Mouse (Mus musculus) forelimb bud, embryonic 11.5 days (tissue): ENCODE results near the gene Wnt6.
A peak's percentile ranks its signal among the peaks of the same experiment; 100 is the strongest.

ENCODE experiments used
- DNase-seq: peaks from one replicate; pipeline ENCODE4 v3.0.0-alpha.2; 2012; ENCODE audit warnings: low read depth, low spot score

Wnt6 gene

GRCm38 (mm10) chr1:74771845-74771930 is at the start of gene Wnt6:
Gene Wnt6 (plus strand): TSS chr1:74771892.
- DNase-seq = no peak

GRCm38 (mm10) chr1:74723748-74724147 is 47.9 kb upstream of the Wnt6 start:
- peak; percentile 14 for DNase-seq

GRCm38 (mm10) chr1:74726114-74726513 is 45.6 kb upstream of the Wnt6 start:
- no peak for DNase-seq

GRCm38 (mm10) chr1:74726674-74727073 is 45.0 kb upstream of the Wnt6 start:
- DNase-seq = no peak

GRCm38 (mm10) chr1:74728446-74728845 is 43.2 kb upstream of the Wnt6 start:
- DNase-seq = no peak

- no peak for DNase-seq
Observed at GRCm38 (mm10) chr1:74736977-74737376, 34.7 kb upstream of the Wnt6 start.

- DNase-seq = no peak
Observed at GRCm38 (mm10) chr1:74737500-74737899, 34.2 kb upstream of the Wnt6 start.

GRCm38 (mm10) chr1:74740846-74741245 is 30.8 kb upstream of the Wnt6 start:
- no peak for DNase-seq

GRCm38 (mm10) chr1:74747335-74747734 is 24.4 kb upstream of the Wnt6 start:
- no peak for DNase-seq

- peak; percentile 54 for DNase-seq
Observed at GRCm38 (mm10) chr1:74748643-74749271, 22.9 kb upstream of the Wnt6 start, which contains the start of gene Prkag3. Gene Prkag3 (minus strand): TSS chr1:74749221.

GRCm38 (mm10) chr1:74749301-74749700 is 22.4 kb upstream of the Wnt6 start:
- no peak for DNase-seq

- no peak for DNase-seq
Observed at GRCm38 (mm10) chr1:74750683-74751082, 21.0 kb upstream of the Wnt6 start.

GRCm38 (mm10) chr1:74752150-74752549 is 19.5 kb upstream of the Wnt6 start:
- no peak for DNase-seq

- DNase-seq = no peak
Observed at GRCm38 (mm10) chr1:74752833-74753232, 18.9 kb upstream of the Wnt6 start.

GRCm38 (mm10) chr1:74753266-74753974 is 18.3 kb upstream of the Wnt6 start:
- DNase-seq = no peak

- DNase-seq = no peak
Observed at GRCm38 (mm10) chr1:74754175-74754785, 17.4 kb upstream of the Wnt6 start.

- DNase-seq = peak; percentile 48
Observed at GRCm38 (mm10) chr1:74759773-74760172, 11.9 kb upstream of the Wnt6 start.

GRCm38 (mm10) chr1:74763081-74763480 is 8.6 kb upstream of the Wnt6 start:
- peak; percentile 87 for DNase-seq

GRCm38 (mm10) chr1:74770727-74771466 is 795 bp upstream of the Wnt6 start:
- DNase-seq = no peak

- no peak for DNase-seq
Observed at GRCm38 (mm10) chr1:74771467-74771844, 236 bp upstream of the Wnt6 start.

- DNase-seq = no peak
Observed at GRCm38 (mm10) chr1:74771931-74772620, 384 bp downstream of the Wnt6 start.

- DNase-seq = peak; percentile 82
Observed at GRCm38 (mm10) chr1:74773136-74773535, 1.4 kb downstream of the Wnt6 start.
